Mouse (Mus musculus): ENCODE measurements around the gene Gm28269.

The Gm28269 gene

DNA sequence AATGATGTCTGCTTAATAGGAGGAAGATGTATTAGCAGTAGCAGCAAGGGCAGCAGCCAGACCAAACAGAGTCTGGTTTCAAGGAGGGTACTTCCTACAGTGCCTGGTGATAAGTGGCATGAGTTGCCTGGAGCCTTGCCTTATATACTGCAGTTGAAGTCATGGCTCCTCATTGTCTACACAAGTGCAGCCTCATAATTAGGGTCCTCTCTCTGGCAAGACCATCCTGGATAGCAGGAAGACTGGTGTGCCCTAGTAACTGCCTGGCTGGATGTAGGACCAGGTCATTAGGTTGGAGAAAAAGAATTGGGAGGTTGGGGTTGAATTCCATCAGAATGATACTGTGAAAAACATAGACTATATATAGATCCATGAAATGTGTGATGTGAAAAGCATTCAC, at the start of gene Gm28269:
Gm28269 (minus strand) TSS at position 101 of the 400 bp plus-strand sequence.
- no peak for DNase-seq (ENCODE audit: low read depth, low spot score)

DNA sequence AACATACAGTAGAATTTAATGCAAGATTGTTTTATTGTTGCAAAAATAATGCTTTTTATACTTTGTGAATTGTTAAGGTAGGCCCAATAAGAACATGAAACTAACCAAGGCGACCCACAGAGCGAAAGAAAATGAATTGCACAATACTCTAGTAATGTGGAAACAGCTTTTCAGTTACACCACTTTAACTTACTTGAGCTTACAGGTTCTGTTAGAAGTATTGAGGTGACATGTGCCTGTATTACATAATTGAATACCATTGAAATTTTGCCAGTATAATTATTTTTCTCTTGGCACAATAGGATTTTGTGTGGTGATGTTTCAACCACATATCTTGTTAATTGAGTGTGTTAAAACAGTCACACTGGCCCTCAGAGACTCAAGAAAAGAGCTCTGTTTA, 28.0 kb downstream of the Gm28269 start:
- no peak for DNase-seq (ENCODE audit: low read depth, low spot score)

DNA sequence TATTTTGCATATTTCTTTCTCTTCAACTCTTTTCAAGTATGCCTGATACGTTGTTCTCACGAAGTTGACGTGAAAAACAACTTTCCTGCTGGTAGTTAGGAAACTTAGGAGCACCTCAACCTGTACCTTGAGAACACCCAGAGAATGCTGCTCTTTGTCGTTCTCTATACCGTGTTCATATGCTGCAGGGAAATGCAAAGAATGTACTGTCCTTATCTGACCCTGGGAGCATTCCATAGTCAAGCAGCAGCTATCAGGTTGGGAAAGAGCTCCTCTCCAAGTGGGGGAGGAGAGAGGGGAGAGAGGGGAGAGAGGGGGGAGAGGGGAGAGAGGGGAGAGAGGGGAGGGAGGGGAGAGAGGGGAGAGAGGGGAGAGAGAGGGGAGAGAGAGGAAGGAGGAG, 29.6 kb downstream of the Gm28269 start:
- no peak for DNase-seq (ENCODE audit: low read depth, low spot score)

DNA sequence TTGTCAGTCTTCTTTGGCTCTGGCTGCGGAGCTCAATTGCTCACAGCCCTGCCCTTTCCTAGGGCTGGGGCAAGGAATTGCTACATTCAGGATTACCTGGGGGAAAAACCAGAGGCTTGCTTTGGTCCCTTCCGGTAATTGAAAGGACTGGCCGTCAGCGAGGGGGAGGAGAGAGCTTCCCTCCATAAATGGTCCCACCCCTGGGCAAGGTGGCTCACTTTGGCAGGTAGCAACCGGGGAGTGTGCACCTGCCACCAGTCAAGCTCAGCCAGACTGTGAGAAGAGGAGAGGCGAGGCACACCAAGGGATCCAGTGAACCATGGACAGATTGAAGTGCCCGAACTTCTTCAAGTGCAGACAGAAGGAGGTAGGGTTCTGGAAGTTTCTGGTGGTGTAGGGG, 30.1 kb downstream of the Gm28269 start, which contains the start of gene Slc6a14:
Slc6a14 (plus strand) TSS at position 68 of the 400 bp plus-strand sequence.
- DNase-seq (ENCODE audit: low read depth, low spot score): no peak

DNA sequence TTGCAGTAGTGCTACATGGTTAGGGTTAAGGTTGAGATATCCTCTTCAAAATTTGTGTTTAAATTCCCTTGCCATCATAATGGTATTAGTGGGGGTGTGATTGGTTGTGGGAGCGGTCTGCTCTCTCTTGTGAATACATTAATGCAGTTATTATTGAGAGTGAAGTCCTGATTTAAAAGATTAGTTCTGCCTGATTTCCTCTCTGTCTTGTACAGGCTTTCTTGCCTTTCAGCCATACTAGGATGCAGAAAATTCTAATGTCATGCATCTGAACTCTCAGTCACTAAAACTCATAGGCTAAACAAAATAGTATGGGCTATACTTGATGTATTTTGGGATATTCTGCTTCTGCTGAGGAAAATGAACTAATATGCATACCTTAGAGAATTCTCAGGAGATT, 40.4 kb downstream of the Gm28269 start:
- DNase-seq (ENCODE audit: low read depth, low spot score): no peak

DNA sequence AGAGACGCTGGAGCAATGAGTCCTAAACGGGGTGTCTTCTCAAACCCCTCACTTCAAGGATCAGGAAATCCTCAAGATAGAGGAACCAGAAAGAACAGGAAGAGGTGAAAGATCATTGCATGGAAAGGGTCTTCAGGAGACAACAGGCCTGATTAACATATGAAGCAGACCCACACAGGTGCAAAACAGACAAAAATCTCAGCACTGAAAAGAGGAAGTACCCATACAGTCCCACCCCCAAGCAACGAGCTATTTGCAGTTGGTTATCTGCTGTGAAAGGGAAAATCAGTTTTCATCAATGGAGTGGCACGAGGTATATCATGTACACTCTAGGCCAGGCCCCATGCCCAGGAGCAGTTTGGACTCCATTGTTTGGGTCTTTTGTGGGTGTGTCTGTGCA, 43.3 kb downstream of the Gm28269 start:
- DNase-seq (ENCODE audit: low read depth, low spot score): no peak

DNA sequence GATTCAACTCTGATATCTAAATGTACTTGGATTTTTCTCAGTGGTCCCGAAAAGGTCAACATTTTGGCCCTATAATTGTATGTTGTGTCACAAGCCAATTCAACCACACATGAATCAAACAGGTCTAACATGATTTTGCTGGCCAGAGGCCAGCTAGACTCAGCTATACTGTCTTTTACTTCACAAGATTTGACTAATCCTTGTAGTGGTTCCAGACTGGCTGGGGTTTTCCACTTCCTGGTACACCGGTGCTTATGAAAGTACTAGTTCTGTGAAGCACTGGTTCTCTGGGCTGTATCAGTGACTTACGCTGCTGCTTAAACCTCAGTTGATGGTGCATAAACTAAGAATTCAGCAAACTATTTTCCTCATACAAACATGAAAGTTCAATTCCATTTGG, 49.2 kb downstream of the Gm28269 start:
- DNase-seq (ENCODE audit: low read depth, low spot score): no peak

DNA sequence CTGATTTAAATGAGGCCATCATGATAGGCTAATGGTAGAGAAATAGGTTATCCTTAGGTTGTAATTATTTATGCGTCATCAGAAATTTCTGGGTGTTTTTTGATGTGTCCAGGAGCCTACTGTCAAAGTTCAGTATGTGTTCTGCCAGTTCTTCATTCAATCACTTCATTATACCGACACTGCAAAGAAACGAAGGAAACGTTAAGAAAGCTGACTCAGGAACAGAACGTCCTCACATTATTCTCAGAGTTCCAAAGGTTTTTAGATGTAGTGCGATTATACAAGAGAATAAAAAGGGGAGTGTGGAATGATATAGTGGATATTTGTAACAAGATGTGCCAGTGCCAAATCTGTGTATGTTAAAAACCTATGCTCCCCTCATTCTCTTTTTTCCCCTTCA, 49.7 kb downstream of the Gm28269 start:
- no peak for DNase-seq (ENCODE audit: low read depth, low spot score)

Data from mesoderm, embryonic 11.5 days (tissue).